Mouse (Mus musculus) thymus, adult 2 months (tissue): Measurements from ENCODE around the gene Dmrtb1.

Experiments used
- CTCF ChIP-seq: fragments of 200-500 bp; IDR thresholded peaks from 2 replicates; pipeline ENCODE4 v1.5.1; 2012; ENCODE audit warnings: mild to moderate bottlenecking, control low read depth, low read length, moderate library complexity, borderline replicate concordance; ENCODE audit not compliant: control insufficient read depth, poor library complexity, insufficient read depth; ENCODE audit errors: extremely low read depth
- POLR2A ChIP-seq: fragments of 200-500 bp; IDR thresholded peaks from 2 replicates; pipeline ENCODE4 v1.6.1; 2012; ENCODE audit warnings: mild to moderate bottlenecking, low read length, control low read depth, moderate library complexity; ENCODE audit not compliant: control insufficient read depth, poor library complexity, insufficient read depth; ENCODE audit errors: extremely low read depth

- no peak for TF ChIP-seq POLR2A
- TF ChIP-seq CTCF, result no peak
Measured at GRCm38 (mm10) chr4:107731088-107731465, 47.0 kb upstream of the Dmrtb1 start.
